Comparison of ENCODE assay signal across 23 mouse cellular contexts in the genomic region with DNA sequence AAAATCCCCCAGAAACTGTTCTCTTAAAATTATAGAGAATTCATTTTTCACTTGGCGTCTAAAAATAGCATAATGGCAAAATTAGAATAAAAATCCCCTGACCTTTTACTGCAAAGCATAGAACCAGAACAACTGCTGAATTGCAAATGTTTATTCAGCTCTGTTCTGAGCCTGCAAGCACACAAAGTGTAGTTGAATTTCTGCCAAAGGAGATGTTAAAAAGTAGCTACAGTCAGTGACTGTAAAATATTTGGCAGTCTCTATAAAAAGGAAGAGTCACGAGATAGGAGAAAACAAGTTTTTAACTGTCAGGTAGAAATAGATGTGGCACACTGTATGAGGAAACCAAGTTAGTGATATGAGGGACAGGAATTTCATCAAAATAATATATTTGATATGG.
DNase-seq lines count a peak whose midpoint lies in the region; ATAC-seq lines count a peak whose summit lies in the region.
"Had no signal": no experiment of that assay in that cellular context is flagged by ENCODE, and none has a peak within 500 bp of the region (broad histone marks: within the 10 kb centered on the region; RNA-seq: fewer than 3 reads in every experiment).

No protein-coding gene starts in this region.

- peak; percentile 37; the same call in 1 of the 2 replicates for ATAC-seq in hindbrain, embryonic 16.5 days
- ATAC-seq in hindbrain, embryonic 11.5 days (ENCODE audit: low FRiP score): no peak
- no peak for ATAC-seq in kidney, embryonic 15.5 days (replicated peaks; ENCODE audit: low FRiP score)
- ATAC-seq in midbrain, embryonic 15.5 days (replicated peaks): 0 out of 2 replicates have a peak, but pooled peaks have one; percentile 24
- ATAC-seq in midbrain, embryonic 11.5 days (ENCODE audit: low FRiP score): no peak
- ATAC-seq: activated CD4-positive, CD25-positive, alpha-beta regulatory T cell, adult 4 months; forebrain, embryonic 15.5 days; intestine, embryonic 16.5 days had no signal

- H3K27ac ChIP-seq in hindbrain, embryonic 16.5 days (ENCODE audit: low read depth, low read length): no peak overlapping the region
- no peak overlapping the region for H3K27ac ChIP-seq in hindbrain, embryonic 11.5 days (ENCODE audit: low read depth, low read length)
- no peak overlapping the region for H3K27ac ChIP-seq in kidney, embryonic 15.5 days
- no peak overlapping the region for H3K27ac ChIP-seq in midbrain, embryonic 15.5 days
- no peak overlapping the region for H3K27ac ChIP-seq in midbrain, embryonic 11.5 days (ENCODE audit: low read depth, low read length)
- H3K27ac ChIP-seq: forebrain, embryonic 15.5 days; hindbrain, embryonic 15.5 days; neural tube, embryonic 15.5 days; stomach, embryonic 15.5 days had no signal

- WGBS in hindbrain, embryonic 16.5 days: 45% methylated on average over 2 of the region's 2 CpGs
- 90% methylated on average over 2 of the region's 2 CpGs for WGBS in hindbrain, embryonic 11.5 days
- WGBS in kidney, embryonic 15.5 days: 65% methylated on average over 2 of the region's 2 CpGs
- WGBS in midbrain, embryonic 15.5 days: 50% methylated on average over 2 of the region's 2 CpGs
- WGBS in midbrain, embryonic 11.5 days: 81% methylated on average over 2 of the region's 2 CpGs

- no peaks in the 10 kb centered on the region for H3K9me3 ChIP-seq in hindbrain, embryonic 16.5 days (ENCODE audit: control insufficient read depth, low read length)
- no peaks in the 10 kb centered on the region for H3K9me3 ChIP-seq in hindbrain, embryonic 11.5 days (ENCODE audit: control insufficient read depth, low read length)
- H3K9me3 ChIP-seq in kidney, embryonic 15.5 days (replicated peaks): no peaks in the 10 kb centered on the region
- H3K9me3 ChIP-seq in midbrain, embryonic 15.5 days: no peaks in the 10 kb centered on the region
- H3K9me3 ChIP-seq in midbrain, embryonic 11.5 days (ENCODE audit: control insufficient read depth, low read length): no peaks in the 10 kb centered on the region
- H3K9me3 ChIP-seq: forebrain, embryonic 15.5 days; hindbrain, embryonic 15.5 days; neural tube, embryonic 15.5 days; stomach, embryonic 15.5 days had no signal

- no peaks in the 10 kb centered on the region for H3K4me1 ChIP-seq in hindbrain, embryonic 16.5 days (ENCODE audit: control insufficient read depth, insufficient read depth, low read depth, low read length)
- no peaks in the 10 kb centered on the region for H3K4me1 ChIP-seq in hindbrain, embryonic 11.5 days (replicated peaks; ENCODE audit: control insufficient read depth, insufficient read depth, low read length)
- no peaks in the 10 kb centered on the region for H3K4me1 ChIP-seq in kidney, embryonic 15.5 days
- H3K4me1 ChIP-seq in midbrain, embryonic 15.5 days: no peaks in the 10 kb centered on the region
- no peaks in the 10 kb centered on the region for H3K4me1 ChIP-seq in midbrain, embryonic 11.5 days (ENCODE audit: control insufficient read depth, insufficient read depth, low read length)
- H3K4me1 ChIP-seq: forebrain, embryonic 15.5 days; hindbrain, embryonic 15.5 days; neural tube, embryonic 15.5 days; stomach, embryonic 15.5 days had no signal

- peak; percentile 52 for DNase-seq in cerebellum, adult 9-10 months
- no peak for DNase-seq in cerebellum, adult 11 months
- DNase-seq in hindbrain, embryonic 11.5 days (ENCODE audit: low spot score): no peak
- peak; percentile 24 for DNase-seq in kidney, postnatal 14 days
- no peak for DNase-seq in midbrain, embryonic 11.5 days (ENCODE audit: low spot score, missing footprints)
- DNase-seq: adrenal gland, postnatal 14 days; cerebellum, postnatal 10 days; heart, postnatal 36 days; left cerebral cortex, postnatal 4 days; lung, adult 18-20 months; right cerebral cortex, adult 18-20 months; thymus, adult 18-20 months; thymus, postnatal 36 days had no signal

- H3K9ac ChIP-seq in hindbrain, embryonic 16.5 days (ENCODE audit: low read depth, low read length): no peak overlapping the region
- no peak overlapping the region for H3K9ac ChIP-seq in hindbrain, embryonic 11.5 days (ENCODE audit: low read depth, low read length)
- H3K9ac ChIP-seq in kidney, embryonic 15.5 days: no peak overlapping the region
- H3K9ac ChIP-seq in midbrain, embryonic 15.5 days: no peak overlapping the region
- no peak overlapping the region for H3K9ac ChIP-seq in midbrain, embryonic 11.5 days (ENCODE audit: low read length)
- H3K9ac ChIP-seq: forebrain, embryonic 15.5 days; hindbrain, embryonic 15.5 days; neural tube, embryonic 15.5 days; stomach, embryonic 15.5 days had no signal

- H3K36me3 ChIP-seq in hindbrain, embryonic 16.5 days (ENCODE audit: control insufficient read depth, insufficient read depth, low read length): no peaks in the 10 kb centered on the region
- H3K36me3 ChIP-seq in hindbrain, embryonic 11.5 days (ENCODE audit: control insufficient read depth, insufficient read depth, low read length): no peaks in the 10 kb centered on the region
- H3K36me3 ChIP-seq in kidney, embryonic 15.5 days: no peaks in the 10 kb centered on the region
- no peaks in the 10 kb centered on the region for H3K36me3 ChIP-seq in midbrain, embryonic 15.5 days (replicated peaks)
- no peaks in the 10 kb centered on the region for H3K36me3 ChIP-seq in midbrain, embryonic 11.5 days (ENCODE audit: control insufficient read depth, insufficient read depth, low read length)
- H3K36me3 ChIP-seq: forebrain, embryonic 15.5 days; hindbrain, embryonic 15.5 days; neural tube, embryonic 15.5 days; stomach, embryonic 15.5 days had no signal

- H3K27me3 ChIP-seq in hindbrain, embryonic 16.5 days (replicated peaks; ENCODE audit: control insufficient read depth, insufficient read depth, low read length): no peaks in the 10 kb centered on the region
- no peaks in the 10 kb centered on the region for H3K27me3 ChIP-seq in hindbrain, embryonic 11.5 days (ENCODE audit: control insufficient read depth, insufficient read depth, low read length)
- H3K27me3 ChIP-seq in kidney, embryonic 15.5 days: no peaks in the 10 kb centered on the region
- H3K27me3 ChIP-seq in midbrain, embryonic 15.5 days (replicated peaks): no peaks in the 10 kb centered on the region
- no peaks in the 10 kb centered on the region for H3K27me3 ChIP-seq in midbrain, embryonic 11.5 days (ENCODE audit: control insufficient read depth, insufficient read depth, low read length)
- H3K27me3 ChIP-seq: forebrain, embryonic 15.5 days; hindbrain, embryonic 15.5 days; neural tube, embryonic 15.5 days; stomach, embryonic 15.5 days had no signal

- no peak overlapping the region for H3K4me3 ChIP-seq in hindbrain, embryonic 16.5 days (ENCODE audit: low read length)
- no peak overlapping the region for H3K4me3 ChIP-seq in hindbrain, embryonic 11.5 days (ENCODE audit: low read depth, low read length)
- no peak overlapping the region for H3K4me3 ChIP-seq in kidney, embryonic 15.5 days (replicated peaks)
- no peak overlapping the region for H3K4me3 ChIP-seq in midbrain, embryonic 15.5 days
- H3K4me3 ChIP-seq in midbrain, embryonic 11.5 days (ENCODE audit: low read depth, low read length): no peak overlapping the region
- H3K4me3 ChIP-seq: forebrain, embryonic 15.5 days; hindbrain, embryonic 15.5 days; neural tube, embryonic 15.5 days; stomach, embryonic 15.5 days had no signal

- no peak overlapping the region for H3K4me2 ChIP-seq in hindbrain, embryonic 16.5 days (ENCODE audit: low read length)
- H3K4me2 ChIP-seq in hindbrain, embryonic 11.5 days (replicated peaks; ENCODE audit: low read depth, low read length): no peak overlapping the region
- no peak overlapping the region for H3K4me2 ChIP-seq in kidney, embryonic 15.5 days
- H3K4me2 ChIP-seq in midbrain, embryonic 15.5 days: no peak overlapping the region
- no peak overlapping the region for H3K4me2 ChIP-seq in midbrain, embryonic 11.5 days
- H3K4me2 ChIP-seq: forebrain, embryonic 15.5 days; hindbrain, embryonic 15.5 days; liver, embryonic 11.5 days; neural tube, embryonic 15.5 days; stomach, embryonic 15.5 days had no signal

Comparison
In these comparisons a context has a peak if more than half of its experiments do, and no peak if none do; other contexts are left out.
1. DNase-seq: peak in cerebellum, adult 9-10 months (single experiment) and kidney, postnatal 14 days (single experiment); none in cerebellum, adult 11 months (single experiment), hindbrain, embryonic 11.5 days (single experiment) and midbrain, embryonic 11.5 days (single experiment).
2. ATAC-seq: peak in hindbrain, embryonic 16.5 days (single experiment) and midbrain, embryonic 15.5 days (single experiment); none in hindbrain, embryonic 11.5 days (single experiment), kidney, embryonic 15.5 days (single experiment) and midbrain, embryonic 11.5 days (single experiment).